Mouse (Mus musculus): ENCODE measurements around the gene Plce1. TPM values are rescaled to one million over a fixed set of nuclear protein-coding genes. Genes with fewer than 3 reads are reported as not detected.

The Plce1 gene
- polyA plus RNA-seq, 1 experiment from 2014 or later = 5.3 TPM

DNA sequence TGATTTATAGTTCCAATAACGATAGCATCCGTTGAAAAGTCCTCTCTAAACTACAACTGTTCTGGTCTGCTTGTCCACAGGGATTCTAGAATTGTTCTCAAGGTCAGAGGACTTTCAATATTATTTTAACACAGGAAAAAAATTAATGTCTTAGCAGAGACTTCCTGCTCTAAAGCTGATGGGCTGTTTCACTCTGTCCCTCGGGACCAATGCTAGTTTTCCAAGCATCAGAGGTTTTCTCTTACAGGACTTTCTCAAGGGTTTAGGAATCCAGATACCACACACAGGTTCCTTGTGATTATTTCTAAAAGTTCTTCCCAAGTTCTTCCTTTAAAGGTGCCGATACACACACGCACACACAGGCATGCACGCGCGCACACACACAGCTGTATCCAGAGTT is 263.6 kb downstream of the Plce1 start:
- WGBS = 57% methylated on average over 8 of the region's 8 CpGs
- Histone ChIP-seq H3K27ac (replicated peaks) (no peak overlapping the region), H3K36me3 (no peaks in the 10 kb centered on the region), H3K9me3 (replicated peaks) (no peaks in the 10 kb centered on the region), H3K4me1 (0 out of 2 replicates have a peak, but pooled peaks cover 3% of the 10 kb centered on the region), H3K9ac (no peak overlapping the region), H3K4me3 (replicated peaks) (no peak overlapping the region), H3K4me2 (replicated peaks) (no peak overlapping the region), H3K27me3 (no peaks in the 10 kb centered on the region)
- ATAC-seq (ENCODE audit: insufficient number of reproducible peaks, low FRiP score, low TSS enrichment, low read depth) = no peak

DNA sequence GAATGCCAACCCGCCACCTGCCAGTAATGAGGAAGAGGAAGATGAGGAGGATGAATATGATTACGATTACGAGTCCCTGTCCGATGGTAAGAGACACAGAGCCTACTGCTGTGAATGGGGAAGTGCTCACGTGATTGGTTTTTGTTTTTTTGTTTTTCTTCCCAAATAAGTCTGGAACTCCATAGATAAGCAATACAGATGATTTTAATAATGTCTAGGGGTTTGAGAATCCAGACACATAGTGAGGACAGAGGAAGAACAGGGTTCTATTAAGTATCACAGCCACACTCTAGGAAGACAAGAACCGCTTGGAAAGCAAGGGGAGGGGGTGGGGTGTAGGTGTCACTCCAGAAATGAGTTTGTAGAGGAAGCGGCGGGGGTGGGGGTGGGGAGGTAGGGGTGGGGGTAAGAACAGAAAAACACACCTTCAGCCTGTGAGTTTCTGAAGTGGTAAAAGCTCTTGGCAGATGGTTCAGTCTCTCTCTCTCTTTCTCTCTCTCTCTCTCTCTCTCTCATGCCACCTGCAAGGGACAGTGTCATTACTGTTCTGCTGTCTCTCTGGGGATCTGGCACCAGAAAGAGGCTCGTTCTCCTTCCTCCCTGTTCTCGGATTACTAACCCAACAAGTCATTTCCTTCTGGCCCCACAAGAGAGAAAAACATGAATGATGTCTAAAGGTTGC is 265.0 kb downstream of the Plce1 start:
- ATAC-seq (ENCODE audit: insufficient number of reproducible peaks, low FRiP score, low TSS enrichment, low read depth) = no peak
- Histone ChIP-seq H3K9ac (no peak overlapping the region), H3K36me3 (no peaks in the 10 kb centered on the region), H3K4me2 (replicated peaks) (no peak overlapping the region), H3K4me3 (replicated peaks) (no peak overlapping the region), H3K27me3 (no peaks in the 10 kb centered on the region), H3K27ac (replicated peaks) (no peak overlapping the region), H3K4me1 (0 out of 2 replicates have a peak, but pooled peaks cover 3% of the 10 kb centered on the region), H3K9me3 (replicated peaks) (no peaks in the 10 kb centered on the region)
- 47% methylated on average over 10 of the region's 10 CpGs for WGBS

DNA sequence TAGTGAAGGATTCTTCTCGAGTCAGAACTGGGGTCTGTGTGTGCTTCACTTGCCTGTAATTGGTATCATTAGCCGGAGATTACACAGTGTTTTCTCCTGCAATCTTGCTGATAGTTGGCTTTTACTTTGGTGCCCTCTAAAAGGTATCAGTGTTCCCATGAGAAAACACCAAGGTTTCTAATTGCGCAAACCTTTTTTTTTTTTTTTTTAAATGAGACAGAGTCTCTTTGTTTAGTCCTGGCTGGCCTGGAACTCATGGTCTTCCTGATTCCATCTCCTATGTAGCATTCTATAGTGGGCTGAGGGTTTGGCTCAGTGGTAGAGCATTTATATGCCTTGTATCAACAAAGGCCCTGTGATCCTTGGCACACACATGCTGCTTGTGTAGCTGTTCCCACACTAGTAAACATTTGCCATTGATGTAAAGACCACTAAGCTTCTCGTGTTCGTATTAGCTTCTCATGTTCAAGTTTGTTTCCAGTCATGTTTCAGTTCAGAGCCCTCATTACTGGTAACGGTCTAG is 265.6 kb downstream of the Plce1 start:
- H3K4me1 ChIP-seq = 0 out of 2 replicates have a peak, but pooled peaks cover 3% of the 10 kb centered on the region
- no peak overlapping the region for H3K4me3 ChIP-seq (replicated peaks)
- H3K36me3 ChIP-seq = no peaks in the 10 kb centered on the region
- no peaks in the 10 kb centered on the region for H3K9me3 ChIP-seq (replicated peaks)
- no peak overlapping the region for H3K27ac ChIP-seq (replicated peaks)
- no peak overlapping the region for H3K4me2 ChIP-seq (replicated peaks)
- no peaks in the 10 kb centered on the region for H3K27me3 ChIP-seq
- no peak for ATAC-seq (ENCODE audit: insufficient number of reproducible peaks, low FRiP score, low TSS enrichment, low read depth)
- 41% methylated on average over 6 of the region's 6 CpGs for WGBS
- H3K9ac ChIP-seq = no peak overlapping the region

DNA sequence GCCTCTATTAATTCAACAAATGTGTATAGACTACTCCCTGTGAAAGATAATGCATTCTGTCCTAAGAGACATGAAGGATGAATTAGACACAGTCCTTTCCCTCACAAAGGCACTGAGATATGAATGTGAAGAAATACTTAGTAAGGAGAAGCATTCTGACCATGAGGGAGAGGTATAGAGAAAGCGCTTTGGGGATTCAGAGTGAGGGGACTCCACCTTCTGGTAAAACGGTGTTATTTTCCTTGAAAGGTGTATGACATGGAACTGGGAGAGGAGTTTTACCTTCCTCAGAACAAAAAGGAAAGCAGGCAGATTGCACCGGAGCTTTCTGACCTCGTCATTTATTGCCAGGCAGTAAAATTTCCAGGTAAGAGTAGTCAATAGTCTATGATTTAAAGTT is 269.3 kb downstream of the Plce1 start:
- ATAC-seq (ENCODE audit: insufficient number of reproducible peaks, low FRiP score, low TSS enrichment, low read depth) = no peak
- Histone ChIP-seq H3K4me2 (replicated peaks) (no peak overlapping the region), H3K27ac (replicated peaks) (no peak overlapping the region), H3K9me3 (replicated peaks) (no peaks in the 10 kb centered on the region), H3K36me3 (no peaks in the 10 kb centered on the region), H3K4me1 (0 out of 2 replicates have a peak, but pooled peaks cover 3% of the 10 kb centered on the region), H3K27me3 (no peaks in the 10 kb centered on the region), H3K9ac (no peak overlapping the region), H3K4me3 (replicated peaks) (no peak overlapping the region)
- 52% methylated on average over 4 of the region's 4 CpGs for WGBS

DNA sequence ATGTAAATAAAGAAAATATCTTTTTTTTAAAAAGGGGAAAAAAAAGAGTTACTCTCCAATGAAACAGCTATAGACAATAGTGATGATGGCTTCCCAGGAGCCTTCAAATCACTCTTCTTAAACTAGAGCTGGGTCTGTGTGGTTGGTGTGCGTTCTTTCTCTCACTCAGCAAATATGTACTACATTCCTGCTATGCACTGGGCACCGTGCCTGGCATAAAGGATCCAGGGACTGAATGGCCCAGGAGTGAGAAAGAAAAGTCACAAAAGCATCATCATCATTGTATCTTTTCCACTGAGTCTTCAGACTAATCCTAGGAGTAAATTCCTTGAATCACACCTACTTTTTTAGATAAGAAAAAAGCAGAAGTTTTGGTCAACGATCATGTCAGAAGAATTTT is 276.3 kb downstream of the Plce1 start:
- 72% methylated on average over 3 of the region's 3 CpGs for WGBS
- peaks cover 4% of the 10 kb centered on the region; the same call in 1 of the 2 replicates for H3K4me1 ChIP-seq
- no peak overlapping the region for H3K9ac ChIP-seq
- no peak for ATAC-seq (ENCODE audit: insufficient number of reproducible peaks, low FRiP score, low TSS enrichment, low read depth)
- no peaks in the 10 kb centered on the region for H3K9me3 ChIP-seq (replicated peaks)
- H3K4me2 ChIP-seq (replicated peaks) = no peak overlapping the region
- no peaks in the 10 kb centered on the region for H3K27me3 ChIP-seq
- no peak overlapping the region for H3K4me3 ChIP-seq (replicated peaks)
- H3K36me3 ChIP-seq = no peaks in the 10 kb centered on the region
- no peak overlapping the region for H3K27ac ChIP-seq (replicated peaks)

DNA sequence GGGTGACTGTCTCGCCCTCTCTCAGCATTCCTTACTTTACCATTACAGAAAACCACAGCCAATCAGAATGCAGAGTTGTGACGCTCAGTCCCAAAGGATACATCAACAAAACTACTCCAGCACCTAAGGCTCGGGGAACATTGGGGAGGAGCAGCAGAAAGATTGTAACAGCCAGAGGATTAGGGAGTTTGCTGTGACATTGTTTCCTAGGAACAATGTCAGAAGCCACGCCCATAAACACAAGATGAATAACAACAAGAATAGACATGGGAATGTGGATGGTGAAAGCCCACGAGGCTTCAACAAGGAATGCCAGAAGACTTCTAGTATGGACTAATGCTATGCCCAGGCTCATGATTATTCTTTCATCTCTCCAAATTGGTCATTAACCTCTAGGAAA is 277.1 kb downstream of the Plce1 start:
- H3K27ac ChIP-seq (replicated peaks) = peak overlapping the region; percentile 44; the same call in 1 of the 2 replicates
- H3K4me1 ChIP-seq = peaks cover 4% of the 10 kb centered on the region; the same call in 1 of the 2 replicates
- no peak for ATAC-seq (ENCODE audit: insufficient number of reproducible peaks, low FRiP score, low TSS enrichment, low read depth)

DNA sequence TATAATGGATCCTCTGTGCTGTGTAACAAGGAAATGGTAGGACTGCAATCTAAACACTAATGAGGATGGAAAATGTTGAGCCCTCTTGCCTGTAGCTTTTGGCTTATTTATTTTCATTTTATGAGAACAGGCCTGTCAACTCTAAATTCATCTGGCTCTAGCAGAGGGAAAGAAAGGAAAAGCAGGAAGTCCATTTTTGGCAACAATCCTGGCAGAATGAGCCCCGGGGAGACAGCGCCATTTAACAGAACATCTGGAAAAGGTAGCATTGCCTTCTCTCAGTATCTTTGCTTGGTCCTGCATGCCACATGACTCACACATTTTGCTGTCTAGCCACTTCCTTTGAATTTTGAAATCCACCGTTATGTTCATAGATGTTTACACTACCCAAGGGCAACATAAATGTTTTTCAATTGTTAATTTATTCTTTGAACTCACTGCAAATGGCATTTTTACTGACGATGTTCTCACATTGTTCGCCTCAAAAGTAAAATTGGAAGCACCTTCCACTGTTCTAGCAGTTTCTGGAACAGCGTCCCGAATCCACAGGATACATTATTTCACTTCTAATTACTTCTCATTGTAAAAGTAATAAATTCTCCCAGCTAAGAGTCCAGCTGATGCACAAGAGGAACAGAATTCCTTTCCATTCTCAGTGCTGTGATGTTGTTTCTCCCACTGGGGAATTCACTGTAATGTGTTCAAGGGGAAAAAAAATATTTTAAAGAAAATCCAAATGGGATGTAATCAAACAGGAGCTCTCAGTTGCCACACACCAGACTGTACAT is 278.0 kb downstream of the Plce1 start:
- 34% methylated on average over 7 of the region's 7 CpGs for WGBS
- ATAC-seq (ENCODE audit: insufficient number of reproducible peaks, low FRiP score, low TSS enrichment, low read depth) = no peak

More for the DNA sequence above, 277.1 kb downstream of the Plce1 start:
- no peaks in the 10 kb centered on the region for H3K27me3 ChIP-seq
- 52% methylated on average over 5 of the region's 5 CpGs for WGBS
- H3K4me3 ChIP-seq (replicated peaks) = no peak overlapping the region
- H3K4me2 ChIP-seq (replicated peaks) = no peak overlapping the region
- no peak overlapping the region for H3K9ac ChIP-seq
- no peaks in the 10 kb centered on the region for H3K36me3 ChIP-seq
- no peaks in the 10 kb centered on the region for H3K9me3 ChIP-seq (replicated peaks)

DNA sequence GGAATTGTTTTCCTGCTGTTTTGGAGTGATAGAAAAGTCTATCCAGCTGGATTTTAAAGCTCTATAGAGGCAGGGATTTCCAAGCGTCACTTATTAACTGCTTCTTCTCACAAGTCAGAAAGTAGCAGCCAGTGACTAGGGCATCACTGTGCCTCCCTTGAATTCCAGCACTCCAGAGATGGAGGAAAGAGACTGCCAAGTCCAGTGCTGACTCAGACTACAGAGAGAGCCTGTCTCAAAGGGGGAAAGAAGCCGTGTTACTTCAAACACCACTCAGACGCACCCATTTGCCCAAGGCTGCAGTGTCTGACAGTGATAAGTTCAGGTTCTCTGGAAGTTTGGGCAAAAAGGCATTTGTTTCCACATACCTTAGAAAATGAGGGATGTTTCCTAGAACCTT is 279.5 kb downstream of the Plce1 start:
- Histone ChIP-seq H3K4me1 (peaks cover 4% of the 10 kb centered on the region; the same call in 1 of the 2 replicates), H3K9me3 (replicated peaks) (no peaks in the 10 kb centered on the region), H3K36me3 (no peaks in the 10 kb centered on the region), H3K4me3 (replicated peaks) (no peak overlapping the region), H3K4me2 (replicated peaks) (no peak overlapping the region), H3K27me3 (no peaks in the 10 kb centered on the region), H3K9ac (no peak overlapping the region), H3K27ac (replicated peaks) (no peak overlapping the region)
- ATAC-seq (ENCODE audit: insufficient number of reproducible peaks, low FRiP score, low TSS enrichment, low read depth) = no peak
- WGBS = 43% methylated on average over 3 of the region's 3 CpGs

More for the DNA sequence above, 278.0 kb downstream of the Plce1 start:
- Histone ChIP-seq H3K4me1 (peaks cover 4% of the 10 kb centered on the region; the same call in 1 of the 2 replicates), H3K36me3 (no peaks in the 10 kb centered on the region), H3K4me3 (replicated peaks) (no peak overlapping the region), H3K27ac (replicated peaks) (peak overlapping the region; percentile 25), H3K9me3 (replicated peaks) (no peaks in the 10 kb centered on the region), H3K9ac (no peak overlapping the region), H3K4me2 (replicated peaks) (no peak overlapping the region), H3K27me3 (no peaks in the 10 kb centered on the region)

DNA sequence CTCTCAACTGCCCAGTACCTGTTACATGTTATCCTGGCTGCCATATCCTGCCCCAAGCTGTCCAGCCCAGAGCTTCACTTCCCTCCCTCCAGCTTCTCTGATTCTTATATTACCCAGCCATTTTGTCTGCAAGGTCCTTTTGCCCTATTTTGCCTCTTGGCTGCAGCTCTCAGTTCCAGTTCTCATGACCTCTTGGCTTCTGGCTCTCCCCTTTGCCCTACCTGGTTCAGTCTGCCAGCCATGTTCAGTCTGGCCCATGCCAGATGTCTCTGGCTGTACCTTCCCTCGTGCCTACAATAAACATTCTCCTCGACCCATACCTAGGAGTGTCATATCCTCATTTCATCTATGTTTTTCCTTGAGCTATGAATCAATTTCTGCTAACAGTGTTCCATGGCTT is 285.4 kb downstream of the Plce1 start:
- H3K36me3 ChIP-seq = no peaks in the 10 kb centered on the region
- no peaks in the 10 kb centered on the region for H3K4me1 ChIP-seq
- H3K27ac ChIP-seq (replicated peaks) = no peak overlapping the region
- no peak overlapping the region for H3K4me2 ChIP-seq (replicated peaks)
- WGBS = 78% methylated on average over 2 of the region's 2 CpGs
- H3K4me3 ChIP-seq (replicated peaks) = no peak overlapping the region
- no peak overlapping the region for H3K9ac ChIP-seq
- no peaks in the 10 kb centered on the region for H3K27me3 ChIP-seq
- ATAC-seq (ENCODE audit: insufficient number of reproducible peaks, low FRiP score, low TSS enrichment, low read depth) = no peak
- H3K9me3 ChIP-seq (replicated peaks) = no peaks in the 10 kb centered on the region

DNA sequence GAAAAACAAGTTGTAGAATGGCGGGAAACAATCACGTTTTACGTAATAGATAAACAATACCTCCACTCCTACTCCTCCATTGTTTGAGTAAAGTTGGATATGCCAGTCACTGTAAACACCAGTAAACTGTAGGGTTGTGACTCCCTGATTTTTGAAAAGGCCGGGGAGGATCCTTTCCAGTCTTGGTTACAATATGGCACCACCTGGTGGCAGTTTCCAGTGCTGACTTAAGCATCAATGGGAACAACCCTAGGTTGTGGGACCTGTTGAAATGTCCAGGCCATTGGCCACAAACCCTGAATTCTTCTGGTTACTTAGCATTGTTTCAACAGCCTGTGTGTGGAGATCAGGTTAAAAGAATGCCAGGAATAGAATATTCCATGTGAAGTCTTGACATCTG is 294.6 kb downstream of the Plce1 start:
- no peaks in the 10 kb centered on the region for H3K27me3 ChIP-seq
- no peak overlapping the region for H3K9ac ChIP-seq
- H3K36me3 ChIP-seq = no peaks in the 10 kb centered on the region
- no peak overlapping the region for H3K4me2 ChIP-seq (replicated peaks)
- ATAC-seq (ENCODE audit: insufficient number of reproducible peaks, low FRiP score, low TSS enrichment, low read depth) = no peak
- no peaks in the 10 kb centered on the region for H3K4me1 ChIP-seq
- no peak overlapping the region for H3K4me3 ChIP-seq (replicated peaks)
- H3K27ac ChIP-seq (replicated peaks) = no peak overlapping the region
- WGBS = 48% methylated on average over 4 of the region's 4 CpGs
- no peaks in the 10 kb centered on the region for H3K9me3 ChIP-seq (replicated peaks)

DNA sequence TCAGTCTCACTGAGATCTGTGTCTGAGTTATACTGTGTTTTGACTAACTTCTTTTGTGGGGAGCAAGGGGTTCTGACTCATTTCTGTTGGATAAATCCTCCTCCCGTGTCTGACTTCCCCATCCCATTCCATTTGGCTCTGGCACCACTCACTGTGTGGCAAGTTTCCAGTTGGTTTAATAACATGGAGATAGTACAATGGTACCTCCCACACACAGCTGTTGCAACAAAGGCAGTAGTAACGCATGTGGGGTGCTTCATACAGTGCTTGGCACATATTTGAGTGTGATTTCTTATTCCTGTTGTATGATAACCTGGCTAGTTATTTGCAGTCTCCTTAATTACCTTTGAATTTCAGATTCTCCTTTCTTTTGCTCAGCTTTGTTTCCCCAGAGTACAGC is 297.9 kb downstream of the Plce1 start:
- ATAC-seq (ENCODE audit: insufficient number of reproducible peaks, low FRiP score, low TSS enrichment, low read depth) = no peak
- H3K4me3 ChIP-seq (replicated peaks) = no peak overlapping the region
- H3K9ac ChIP-seq = no peak overlapping the region
- WGBS = 59% methylated on average over 2 of the region's 2 CpGs
- no peaks in the 10 kb centered on the region for H3K9me3 ChIP-seq (replicated peaks)
- no peaks in the 10 kb centered on the region for H3K4me1 ChIP-seq
- H3K4me2 ChIP-seq (replicated peaks) = no peak overlapping the region
- no peaks in the 10 kb centered on the region for H3K27me3 ChIP-seq
- H3K27ac ChIP-seq (replicated peaks) = no peak overlapping the region
- H3K36me3 ChIP-seq = 0 out of 2 replicates have a peak, but pooled peaks cover 4% of the 10 kb centered on the region
